Mouse (Mus musculus): ENCODE data around the gene Kdm3a.

Kdm3a gene

GRCm38 (mm10) chr6:71632829-71633662 lies at the start of gene Kdm3a:
Gene Kdm3a (minus strand): TSS chr6:71632990.
- DNase-seq, result peak; percentile 98

- no peak for DNase-seq
Observed at GRCm38 (mm10) chr6:71678891-71679290, 46.1 kb upstream of the Kdm3a start.

GRCm38 (mm10) chr6:71673166-71673565 lies 40.4 kb upstream of the Kdm3a start:
- DNase-seq, result peak; percentile 24

GRCm38 (mm10) chr6:71664511-71664910 lies 31.7 kb upstream of the Kdm3a start:
- DNase-seq, result no peak

GRCm38 (mm10) chr6:71658290-71658689 lies 25.5 kb upstream of the Kdm3a start:
- no peak for DNase-seq

- no peak for DNase-seq
Observed at GRCm38 (mm10) chr6:71655835-71656234, 23.0 kb upstream of the Kdm3a start.

GRCm38 (mm10) chr6:71651868-71652267 lies 19.1 kb upstream of the Kdm3a start:
- DNase-seq, result no peak

GRCm38 (mm10) chr6:71632486-71632828 lies 333 bp downstream of the Kdm3a start:
- no peak for DNase-seq

- DNase-seq, result peak; percentile 63
Observed at GRCm38 (mm10) chr6:71631706-71632461, 906 bp downstream of the Kdm3a start.

GRCm38 (mm10) chr6:71631196-71631595 lies 1.6 kb downstream of the Kdm3a start:
- no peak for DNase-seq

- DNase-seq, result no peak
Observed at GRCm38 (mm10) chr6:71627325-71627724, 5.5 kb downstream of the Kdm3a start.

GRCm38 (mm10) chr6:71625984-71626383 lies 6.8 kb downstream of the Kdm3a start:
- no peak for DNase-seq

GRCm38 (mm10) chr6:71624723-71625122 lies 8.1 kb downstream of the Kdm3a start:
- DNase-seq, result no peak

GRCm38 (mm10) chr6:71621981-71622380 lies 10.8 kb downstream of the Kdm3a start:
- DNase-seq, result no peak

GRCm38 (mm10) chr6:71621551-71621950 lies 11.2 kb downstream of the Kdm3a start:
- no peak for DNase-seq

GRCm38 (mm10) chr6:71616959-71617358 lies 15.8 kb downstream of the Kdm3a start:
- DNase-seq, result no peak

- DNase-seq, result no peak
Observed at GRCm38 (mm10) chr6:71613225-71613624, 19.6 kb downstream of the Kdm3a start.

GRCm38 (mm10) chr6:71609968-71610367 lies 22.8 kb downstream of the Kdm3a start:
- DNase-seq, result no peak

- no peak for DNase-seq
Observed at GRCm38 (mm10) chr6:71608994-71609393, 23.8 kb downstream of the Kdm3a start.

GRCm38 (mm10) chr6:71607756-71608155 lies 25.0 kb downstream of the Kdm3a start:
- DNase-seq, result no peak

- peak; percentile 16 for DNase-seq
Observed at GRCm38 (mm10) chr6:71590154-71590553, 42.6 kb downstream of the Kdm3a start.

- no peak for DNase-seq
Observed at GRCm38 (mm10) chr6:71589401-71589800, 43.4 kb downstream of the Kdm3a start.

GRCm38 (mm10) chr6:71583198-71583597 lies 49.6 kb downstream of the Kdm3a start:
- no peak for DNase-seq

- DNase-seq, result no peak
Observed at GRCm38 (mm10) chr6:71579478-71579877, 53.3 kb downstream of the Kdm3a start.
